Mouse (Mus musculus) E14TG2a.4 (cell line): ENCODE data around the gene Btbd6.

Source experiments
- H3K27me3 ChIP-seq: 2 replicates; pipeline ENCODE4 v1.6.1; 2014; ENCODE audit warnings: low read length, control low read depth; ENCODE audit not compliant: insufficient read depth
- H3K36me3 ChIP-seq: 2 replicates; pipeline ENCODE4 v1.6.1; 2014; ENCODE audit warnings: low read length, control low read depth; ENCODE audit not compliant: insufficient read depth
- H3K4me1 ChIP-seq: replicated peaks from 2 replicates; pipeline ENCODE4 v1.6.1; 2014; ENCODE audit warnings: low read depth, low read length, control low read depth
- H3K4me3 ChIP-seq: replicated peaks from 2 replicates; pipeline ENCODE4 v1.5.1; 2014; ENCODE audit warnings: mild to moderate bottlenecking, low read length
- H3K9me3 ChIP-seq: 2 replicates; pipeline ENCODE4 v1.6.1; 2014; ENCODE audit warnings: low read length, control low read depth
- CTCF ChIP-seq: conservative IDR thresholded peaks from 2 replicates; pipeline ENCODE4 v1.5.1; 2014; ENCODE audit warnings: low read length
- NANOG ChIP-seq: IDR thresholded peaks from 2 replicates; pipeline ENCODE4 v1.6.1; 2014; ENCODE audit warnings: borderline replicate concordance, low read length, mixed read lengths
- POU5F1 ChIP-seq: IDR thresholded peaks from 2 replicates; pipeline ENCODE4 v1.6.1; 2014; ENCODE audit warnings: low read length, borderline replicate concordance

The Btbd6 gene

GRCm38 (mm10) chr12:112961872-112962271 lies 14.4 kb upstream of the Btbd6 start:
- no peaks in the 10 kb centered on the region for H3K27me3 ChIP-seq
- peaks cover 96% of the 10 kb centered on the region for H3K36me3 ChIP-seq
- H3K4me1 ChIP-seq, result peaks cover 5% of the 10 kb centered on the region
- no peak overlapping the region for H3K4me3 ChIP-seq
- TF ChIP-seq NANOG (no peak), CTCF (no peak), POU5F1 (no peak)
- H3K9me3 ChIP-seq, result no peaks in the 10 kb centered on the region

GRCm38 (mm10) chr12:112965783-112966182 lies 10.5 kb upstream of the Btbd6 start:
- no peaks in the 10 kb centered on the region for H3K4me1 ChIP-seq

GRCm38 (mm10) chr12:112968943-112969342 lies 7.3 kb upstream of the Btbd6 start:
- no peak for TF ChIP-seq POU5F1
- TF ChIP-seq CTCF, result no peak
- TF ChIP-seq NANOG, result no peak
- H3K4me1 ChIP-seq, result no peaks in the 10 kb centered on the region
- peaks cover 98% of the 10 kb centered on the region for H3K36me3 ChIP-seq
- H3K4me3 ChIP-seq, result no peak overlapping the region
- no peaks in the 10 kb centered on the region for H3K27me3 ChIP-seq
- H3K9me3 ChIP-seq, result no peaks in the 10 kb centered on the region

More at GRCm38 (mm10) chr12:112965783-112966182, 10.5 kb upstream of the Btbd6 start:
- Histone ChIP-seq H3K27me3 (no peaks in the 10 kb centered on the region), H3K9me3 (no peaks in the 10 kb centered on the region), H3K4me3 (no peak overlapping the region), H3K36me3 (peaks cover 98% of the 10 kb centered on the region)
- no peak for TF ChIP-seq CTCF
- no peak for TF ChIP-seq POU5F1
- TF ChIP-seq NANOG, result no peak

GRCm38 (mm10) chr12:112969616-112970015 lies 6.7 kb upstream of the Btbd6 start:
- Histone ChIP-seq H3K9me3 (no peaks in the 10 kb centered on the region), H3K36me3 (peaks cover 98% of the 10 kb centered on the region), H3K27me3 (no peaks in the 10 kb centered on the region), H3K4me3 (no peak overlapping the region), H3K4me1 (no peaks in the 10 kb centered on the region)
- TF ChIP-seq NANOG (no peak), POU5F1 (no peak), CTCF (no peak)

- Histone ChIP-seq H3K4me3 (no peak overlapping the region), H3K9me3 (no peaks in the 10 kb centered on the region), H3K4me1 (peaks cover 21% of the 10 kb centered on the region), H3K27me3 (no peaks in the 10 kb centered on the region), H3K36me3 (peaks cover 74% of the 10 kb centered on the region)
- no peak for TF ChIP-seq NANOG
- no peak for TF ChIP-seq CTCF
- TF ChIP-seq POU5F1, result no peak
Observed at GRCm38 (mm10) chr12:112974736-112975135, 1.5 kb upstream of the Btbd6 start.

- Histone ChIP-seq H3K4me1 (peaks cover 21% of the 10 kb centered on the region), H3K36me3 (peaks cover 76% of the 10 kb centered on the region), H3K27me3 (no peaks in the 10 kb centered on the region), H3K4me3 (peak overlapping the region; percentile 90), H3K9me3 (no peaks in the 10 kb centered on the region)
- TF ChIP-seq NANOG (no peak), POU5F1 (no peak), CTCF (no peak)
Observed at GRCm38 (mm10) chr12:112977156-112977555, 874 bp downstream of the Btbd6 start.

- Histone ChIP-seq H3K9me3 (no peaks in the 10 kb centered on the region), H3K4me1 (peaks cover 14% of the 10 kb centered on the region), H3K36me3 (peaks cover 89% of the 10 kb centered on the region), H3K4me3 (no peak overlapping the region), H3K27me3 (no peaks in the 10 kb centered on the region)
- TF ChIP-seq POU5F1 (no peak), CTCF (no peak), NANOG (no peak)
Observed at GRCm38 (mm10) chr12:112982031-112982430, 5.7 kb downstream of the Btbd6 start.

- H3K36me3 ChIP-seq, result peaks cover 76% of the 10 kb centered on the region
- no peak overlapping the region for H3K4me3 ChIP-seq
- no peaks in the 10 kb centered on the region for H3K27me3 ChIP-seq
- no peaks in the 10 kb centered on the region for H3K9me3 ChIP-seq
- H3K4me1 ChIP-seq, result no peaks in the 10 kb centered on the region; the same call in 1 of the 2 replicates
- no peak for TF ChIP-seq NANOG
- TF ChIP-seq CTCF, result peak; percentile 48
- TF ChIP-seq POU5F1, result no peak
Observed at GRCm38 (mm10) chr12:112985346-112985745, 9.1 kb downstream of the Btbd6 start.

- no peak overlapping the region for H3K4me3 ChIP-seq
- H3K9me3 ChIP-seq, result no peaks in the 10 kb centered on the region
- TF ChIP-seq CTCF (peak; percentile 80), POU5F1 (no peak), NANOG (no peak)
- H3K36me3 ChIP-seq, result peaks cover 70% of the 10 kb centered on the region
- no peaks in the 10 kb centered on the region for H3K27me3 ChIP-seq
- no peaks in the 10 kb centered on the region for H3K4me1 ChIP-seq
Observed at GRCm38 (mm10) chr12:112987877-112988276, 11.6 kb downstream of the Btbd6 start.
